In the genomic region with DNA sequence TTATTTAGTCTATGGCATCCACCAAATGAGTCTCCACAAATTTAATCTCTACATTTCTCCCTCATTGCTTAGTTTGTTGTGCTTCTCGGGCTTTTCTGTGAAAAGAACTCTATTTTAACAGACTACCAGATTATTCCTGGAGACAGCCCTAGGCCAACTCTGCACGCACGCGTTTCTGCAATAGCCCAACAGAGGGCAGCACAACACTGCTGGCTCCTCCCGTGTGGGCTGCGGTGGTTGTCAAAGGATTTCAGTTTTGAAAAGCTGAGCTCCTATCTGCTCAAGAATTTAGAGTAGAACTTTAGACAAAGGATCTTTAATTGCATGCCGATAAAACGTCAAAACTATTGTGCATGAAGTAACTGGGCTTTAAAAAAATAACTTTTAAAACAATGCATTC, we compare ENCODE assay signal across 9 mouse cellular contexts. TPM values are rescaled to one million over a fixed set of nuclear protein-coding genes. Genes with fewer than 3 reads are reported as not detected.
DNase-seq lines count a peak whose midpoint lies in the region; ATAC-seq lines count a peak whose summit lies in the region.
"Had no signal": no experiment of that assay in that cellular context is flagged by ENCODE, and none has a peak within 500 bp of the region (broad histone marks: within the 10 kb centered on the region; RNA-seq: fewer than 3 reads in every experiment).

No protein-coding gene starts in this region.

- WGBS in forebrain, embryonic 12.5 days: 2% methylated on average over 8 of the region's 8 CpGs
- WGBS in hindbrain, embryonic 11.5 days: 5% methylated on average over 8 of the region's 8 CpGs

- DNase-seq in ES-CJ7 (ENCODE audit: low read depth, low spot score): peak; percentile 61
- peak; percentile 44 for DNase-seq in c-Kit-positive CD71-negative TER-119-negative erythroid progenitor cells, embryonic 14.5 days (ENCODE audit: low read depth)
- DNase-seq in hindbrain, embryonic 11.5 days (ENCODE audit: low spot score): peak; percentile 88
- DNase-seq in layer of hippocampus, adult 9-11 months: peak; percentile 80
- peak; percentile 90 for DNase-seq in lung, postnatal 14 days
- DNase-seq in retina, embryonic 14.5 days (ENCODE audit: low spot score): peak; percentile 91
- DNase-seq in urinary bladder, adult 2 months (ENCODE audit: low spot score): peak; percentile 59

- H3K4me3 ChIP-seq in forebrain, embryonic 12.5 days (replicated peaks): no peak overlapping the region
- no peak overlapping the region for H3K4me3 ChIP-seq in hindbrain, embryonic 11.5 days (ENCODE audit: low read depth, low read length)
- H3K4me3 ChIP-seq: liver, embryonic 15.5 days had no signal

- peak; percentile 87 for ATAC-seq in forebrain, embryonic 12.5 days (ENCODE audit: low FRiP score)
- ATAC-seq in hindbrain, embryonic 11.5 days (ENCODE audit: low FRiP score): peak; percentile 80

- no peaks in the 10 kb centered on the region for H3K9me3 ChIP-seq in forebrain, embryonic 12.5 days
- no peaks in the 10 kb centered on the region for H3K9me3 ChIP-seq in hindbrain, embryonic 11.5 days (ENCODE audit: control insufficient read depth, low read length)
- H3K9me3 ChIP-seq: liver, embryonic 15.5 days had no signal

- H3K4me1 ChIP-seq in forebrain, embryonic 12.5 days: no peaks in the 10 kb centered on the region
- H3K4me1 ChIP-seq in hindbrain, embryonic 11.5 days (replicated peaks; ENCODE audit: control insufficient read depth, insufficient read depth, low read length): no peaks in the 10 kb centered on the region
- H3K4me1 ChIP-seq: liver, embryonic 15.5 days had no signal

- no peaks in the 10 kb centered on the region for H3K27me3 ChIP-seq in forebrain, embryonic 12.5 days
- no peaks in the 10 kb centered on the region for H3K27me3 ChIP-seq in hindbrain, embryonic 11.5 days (ENCODE audit: control insufficient read depth, insufficient read depth, low read length)
- H3K27me3 ChIP-seq: liver, embryonic 15.5 days had no signal

- H3K9ac ChIP-seq in forebrain, embryonic 12.5 days: no peak overlapping the region
- no peak overlapping the region for H3K9ac ChIP-seq in hindbrain, embryonic 11.5 days (ENCODE audit: low read depth, low read length)
- H3K9ac ChIP-seq: liver, embryonic 15.5 days had no signal

- H3K36me3 ChIP-seq in forebrain, embryonic 12.5 days (replicated peaks): no peaks in the 10 kb centered on the region
- H3K36me3 ChIP-seq in hindbrain, embryonic 11.5 days (ENCODE audit: control insufficient read depth, insufficient read depth, low read length): no peaks in the 10 kb centered on the region
- H3K36me3 ChIP-seq: liver, embryonic 15.5 days had no signal

- no peak overlapping the region for H3K4me2 ChIP-seq in forebrain, embryonic 12.5 days
- no peak overlapping the region for H3K4me2 ChIP-seq in hindbrain, embryonic 11.5 days (replicated peaks; ENCODE audit: low read depth, low read length)
- H3K4me2 ChIP-seq: liver, embryonic 15.5 days had no signal

- H3K27ac ChIP-seq in forebrain, embryonic 12.5 days: no peak overlapping the region
- no peak overlapping the region for H3K27ac ChIP-seq in hindbrain, embryonic 11.5 days (ENCODE audit: low read depth, low read length)
- H3K27ac ChIP-seq: liver, embryonic 15.5 days had no signal

RNA-seq across cellular contexts. Expression of a gene that starts 8.9 kb away (rescaled TPM):
- 195 and 196 TPM in 2 replicates for polyA plus RNA-seq in forebrain, embryonic 12.5 days (2016; fragmentation: Nextera tagmentation; extraction: Ambion mirVana)
- 200 and 204 TPM in 2 replicates for polyA plus RNA-seq in hindbrain, embryonic 11.5 days (2014; fragmentation: Nextera tagmentation; extraction: Ambion mirVana)
- polyA plus RNA-seq in urinary bladder, adult 2 months (2012; rRNA removed): 49.8 and 63.7 TPM in 2 replicates

RNA-seq across cellular contexts. Expression of a gene that starts 57.9 kb away (rescaled TPM):
- polyA plus RNA-seq in forebrain, embryonic 12.5 days (2016; fragmentation: Nextera tagmentation; extraction: Ambion mirVana): 0.20 TPM in 1 of 2 replicates, not detected in the other
- polyA plus RNA-seq in hindbrain, embryonic 11.5 days (2014; fragmentation: Nextera tagmentation; extraction: Ambion mirVana): 0.08 TPM in 1 of 2 replicates, not detected in the other
- polyA plus RNA-seq in urinary bladder, adult 2 months (2012; rRNA removed): 0.06 and 0.08 TPM in 2 replicates
